Mouse (Mus musculus) adrenal gland (tissue): ENCODE data around the gene Cphx3.
"Not testable (repeated sequence)": the region's sequence is repeated elsewhere in the genome, so short reads cannot be mapped to it uniquely, and the experiment has no call there.

Experiments
- intact Hi-C: fragments of 180-260 bp; cut with DNase I; formaldehyde crosslinking; loops from one replicate; pipeline ENCODE4 v1.15.1; 2025

Cphx3 gene

DNA sequence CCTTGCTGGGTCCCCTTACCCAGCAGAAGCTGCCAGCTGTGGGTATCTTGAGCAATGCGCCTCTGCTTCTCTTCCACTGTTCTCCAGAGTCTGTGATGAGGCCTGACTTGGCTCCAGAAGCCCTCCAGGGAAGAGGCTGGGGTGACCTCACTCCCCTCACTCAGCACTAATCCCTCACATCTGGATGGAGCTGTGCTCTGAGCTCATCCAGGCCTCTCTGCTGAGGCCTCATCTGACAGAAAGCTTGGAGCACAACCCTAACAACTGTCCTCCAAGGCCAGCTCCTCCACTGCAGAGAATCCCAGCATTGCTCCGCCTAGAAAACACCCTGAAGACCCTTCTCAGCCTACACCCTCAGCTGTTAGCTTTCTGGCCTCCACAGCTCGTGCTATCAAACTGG lies 91.9 kb downstream of the Cphx3 start:
- intact Hi-C loops: not testable (repeated sequence)

DNA sequence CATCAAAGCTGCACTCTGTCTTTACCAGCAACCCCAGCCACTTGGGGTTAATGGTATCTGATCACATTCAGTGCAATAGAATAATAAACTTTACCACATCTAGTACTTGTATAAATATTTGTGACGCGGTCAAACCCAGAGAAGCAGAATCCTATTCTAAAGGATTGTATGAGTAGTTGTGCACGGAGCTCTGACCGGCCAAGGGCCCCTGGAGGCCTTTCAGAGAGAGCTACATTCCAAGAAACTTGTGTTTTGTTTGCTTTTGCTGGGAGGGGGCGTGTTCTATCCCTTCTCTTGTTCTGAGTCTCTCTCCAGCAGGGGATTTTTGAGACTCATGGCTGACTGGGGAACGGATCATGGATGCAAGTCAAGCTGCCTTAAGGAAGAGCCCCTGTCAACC lies 92.9 kb downstream of the Cphx3 start:
- intact Hi-C loops: not testable (repeated sequence)

GRCm38 (mm10) chr14:26181660-26182059 lies 99.6 kb downstream of the Cphx3 start:
- intact Hi-C loops: not testable (repeated sequence)

GRCm38 (mm10) chr14:26182380-26182779 lies 100.3 kb downstream of the Cphx3 start, which contains the start of gene Plac9b:
Plac9b (minus strand) TSS chr14:26182480.
- intact Hi-C loops: not testable (repeated sequence)

GRCm38 (mm10) chr14:26186638-26187037 lies 104.5 kb downstream of the Cphx3 start:
- intact Hi-C loops: not testable (repeated sequence)

GRCm38 (mm10) chr14:26188361-26188760 lies 106.3 kb downstream of the Cphx3 start:
- intact Hi-C loops: not testable (repeated sequence)

DNA sequence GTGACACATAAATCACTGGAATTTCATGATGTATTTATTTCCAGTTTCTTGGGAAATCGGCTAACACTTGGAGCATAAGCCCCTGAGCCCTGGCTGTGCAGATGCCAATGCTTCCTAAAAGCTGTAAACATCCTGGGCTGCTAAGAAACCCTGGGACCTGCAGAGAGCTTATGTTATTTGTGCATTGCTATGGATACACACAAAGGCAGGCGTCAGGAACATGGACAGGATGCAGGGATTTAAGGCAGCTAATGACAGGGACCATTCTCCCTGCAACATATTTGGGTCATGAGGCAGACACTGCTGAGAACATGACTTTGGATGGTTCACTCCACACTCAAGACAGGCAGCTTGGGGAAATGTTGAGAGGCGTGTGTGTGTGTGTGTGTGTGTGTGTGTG lies 115.8 kb downstream of the Cphx3 start:
- intact Hi-C loops: not testable (repeated sequence)

GRCm38 (mm10) chr14:26206197-26206925 lies 124.3 kb downstream of the Cphx3 start:
- intact Hi-C loops: not testable (repeated sequence)

GRCm38 (mm10) chr14:26206926-26207247 lies 124.8 kb downstream of the Cphx3 start, which contains the start of gene Tmem254b:
Tmem254b (minus strand) TSS chr14:26207041.
- intact Hi-C loops: not testable (repeated sequence)

GRCm38 (mm10) chr14:26216233-26217000 lies 134.3 kb downstream of the Cphx3 start:
- intact Hi-C loops: not testable (repeated sequence)

DNA sequence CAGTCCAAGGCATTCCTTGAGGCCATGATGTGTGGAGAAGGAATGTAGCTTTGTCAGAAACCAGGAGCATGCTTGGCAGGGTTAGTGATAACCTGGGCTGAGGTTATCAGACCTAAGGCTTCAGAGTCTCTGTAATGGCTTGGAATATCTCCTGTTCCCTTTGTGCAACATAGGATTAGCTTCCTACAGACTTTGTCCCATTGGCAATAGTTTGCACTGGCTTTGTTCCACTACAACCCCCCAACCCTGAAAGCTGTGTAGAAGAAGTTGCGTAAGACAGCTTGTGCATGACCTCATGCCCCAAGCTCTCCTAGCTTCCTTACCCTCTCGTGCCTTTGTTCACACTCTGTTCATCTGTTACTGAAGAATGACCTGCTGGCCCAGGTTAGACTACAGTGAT lies 155.1 kb downstream of the Cphx3 start:
- intact Hi-C loops: not testable (repeated sequence)

DNA sequence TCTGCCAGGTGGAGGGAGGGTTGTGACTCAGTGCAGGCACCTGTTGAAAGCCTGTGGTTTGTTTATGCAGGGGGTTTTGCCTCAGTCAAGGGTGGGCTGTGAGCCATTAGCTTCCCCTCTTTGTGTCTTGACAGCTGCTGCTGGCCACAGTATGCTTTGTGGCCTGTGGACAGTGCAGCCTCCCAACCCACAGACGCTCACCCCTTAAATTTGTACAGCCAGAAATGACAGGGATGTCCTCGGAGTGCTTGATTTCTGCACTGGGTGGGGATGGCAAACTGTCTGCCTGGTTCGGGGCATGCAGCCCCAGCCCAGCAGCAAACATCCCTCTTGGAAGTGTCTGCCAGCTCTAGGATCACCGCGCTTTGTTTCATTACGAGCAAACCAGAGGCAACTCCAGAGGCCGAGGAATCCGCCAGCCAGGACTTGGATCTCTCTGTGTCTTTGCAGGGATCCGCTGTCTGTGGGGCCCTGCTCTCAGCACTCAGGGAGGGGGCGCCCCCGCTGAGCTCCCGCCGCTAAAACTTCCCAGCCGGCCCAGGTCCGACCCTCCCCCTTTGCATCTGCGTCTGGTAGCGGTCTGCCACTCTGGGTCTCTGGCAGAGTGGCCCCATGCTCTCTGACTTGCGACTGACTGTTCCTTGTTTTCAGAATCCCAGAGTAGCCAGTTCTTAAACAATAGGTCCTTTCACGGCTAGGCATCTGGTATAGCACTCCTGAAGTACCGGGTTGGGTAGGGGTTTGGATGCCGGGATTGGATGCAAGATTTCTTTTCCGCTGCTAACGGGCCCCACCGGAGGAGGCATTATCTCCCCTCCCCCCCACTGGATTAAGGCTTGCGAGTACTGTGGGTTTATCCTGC lies 175.9 kb downstream of the Cphx3 start, which contains the start of gene Duxbl3:
TSS of gene Duxbl3 (plus strand) at position 207 of the 862 bp plus-strand sequence.
- intact Hi-C loops: not testable (repeated sequence)

DNA sequence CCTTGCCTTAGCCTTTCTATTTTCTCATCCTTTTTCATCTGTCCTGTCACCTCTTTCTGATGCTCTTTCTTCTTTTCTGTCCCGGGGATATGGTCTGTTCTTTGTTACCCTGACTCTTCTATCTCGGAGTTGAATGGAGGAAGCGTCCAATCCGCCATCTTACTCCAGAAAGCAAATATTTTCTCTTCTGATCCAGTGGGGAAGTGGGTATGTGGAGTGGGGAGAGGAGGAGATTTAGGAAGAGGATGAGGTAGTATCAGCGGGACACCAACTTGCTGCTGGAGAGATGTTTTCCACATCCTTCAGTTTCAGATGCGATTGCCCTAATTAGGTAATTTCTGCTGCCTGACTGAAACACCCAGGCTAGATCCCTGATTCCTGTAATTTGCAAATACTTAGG lies 176.6 kb downstream of the Cphx3 start:
- intact Hi-C loops: not testable (repeated sequence)
